Mouse (Mus musculus) myocyte (in vitro differentiated cells): ENCODE measurements around the gene Card10. TPM values are rescaled to one million over a fixed set of nuclear protein-coding genes. Genes with fewer than 3 reads are reported as not detected.
A peak's percentile ranks its signal among the peaks of the same experiment; 100 is the strongest.

Source experiments
- H3K27me3 ChIP-seq: one replicate; pipeline ENCODE4 v1.6.1; 2011; ENCODE audit not compliant: control insufficient read depth, insufficient read depth, insufficient read length
- H3K36me3 ChIP-seq: one replicate; pipeline ENCODE4 v1.6.1; 2011; ENCODE audit not compliant: control insufficient read depth, insufficient read depth
- H3K4me2 ChIP-seq: one replicate; pipeline ENCODE4 v1.6.1; 2011; ENCODE audit warnings: low read depth, control low read depth
- H3K4me3 ChIP-seq: one replicate; pipeline ENCODE4 v1.5.1; 2011; ENCODE audit warnings: mild to moderate bottlenecking, control low read depth, moderate library complexity
- H3K79me2 ChIP-seq: one replicate; pipeline ENCODE4 v1.6.1; 2011; ENCODE audit not compliant: control insufficient read depth, insufficient read depth
- H3ac ChIP-seq: one replicate; pipeline ENCODE4 v1.6.1; 2011; ENCODE audit not compliant: control insufficient read depth, insufficient read length
- CEBPB ChIP-seq: IDR thresholded peaks from 2 replicates; pipeline ENCODE4 v1.6.1; 2011; ENCODE audit warnings: mild to moderate bottlenecking, moderate library complexity; ENCODE audit not compliant: poor library complexity, insufficient read depth, severe bottlenecking
- E2F4 ChIP-seq: IDR thresholded peaks from one replicate; pipeline ENCODE4 v1.6.1; 2011; ENCODE audit warnings: mild to moderate bottlenecking, control low read depth, moderate library complexity; ENCODE audit not compliant: insufficient read depth
- MAX ChIP-seq: IDR thresholded peaks from one replicate; pipeline ENCODE4 v1.6.1; 2011; ENCODE audit warnings: low read depth, mild to moderate bottlenecking, control low read depth
- MYOD1 ChIP-seq, 3 experiments: IDR thresholded peaks; one replicate each; pipeline ENCODE4 v1.6.1; 2011; ENCODE audit warnings: control low read depth in 2 of 3, low read depth in 2 of 3, mild to moderate bottlenecking in 2 of 3, moderate library complexity in 1 of 3; ENCODE audit not compliant: insufficient read length in 2 of 3, control insufficient read depth in 1 of 3
- MYOG ChIP-seq, 3 experiments: IDR thresholded peaks; one replicate each; pipeline ENCODE4 v1.6.1; 2011; ENCODE audit warnings: control low read depth in 2 of 3, low read depth in 2 of 3, mild to moderate bottlenecking in 2 of 3; ENCODE audit not compliant: insufficient read length in 2 of 3, control insufficient read depth in 1 of 3, insufficient read depth in 1 of 3
- POLR2A ChIP-seq: IDR thresholded peaks from one replicate; pipeline ENCODE4 v1.6.1; 2011; ENCODE audit warnings: low read depth, mild to moderate bottlenecking, control low read depth, moderate library complexity; ENCODE audit not compliant: insufficient read length
- POLR2AphosphoS2 ChIP-seq: IDR thresholded peaks from one replicate; pipeline ENCODE4 v1.6.1; 2011; ENCODE audit warnings: low read depth, control low read depth; ENCODE audit not compliant: insufficient read length
- REST ChIP-seq: IDR thresholded peaks from one replicate; pipeline ENCODE4 v1.6.1; 2011; ENCODE audit warnings: mild to moderate bottlenecking, control low read depth, moderate library complexity; ENCODE audit not compliant: insufficient read depth, insufficient read length
- SRF ChIP-seq: IDR thresholded peaks from one replicate; pipeline ENCODE4 v1.6.1; 2011; ENCODE audit warnings: low read depth; ENCODE audit not compliant: control insufficient read depth, insufficient read length
- TCF12 ChIP-seq: IDR thresholded peaks from one replicate; pipeline ENCODE4 v1.6.1; 2011; ENCODE audit warnings: mild to moderate bottlenecking, control low read depth; ENCODE audit not compliant: poor library complexity, insufficient read depth, severe bottlenecking
- TCF3 ChIP-seq: IDR thresholded peaks from one replicate; pipeline ENCODE4 v1.6.1; 2011; ENCODE audit warnings: low read depth, control low read depth; ENCODE audit not compliant: insufficient read length
- USF1 ChIP-seq: IDR thresholded peaks from one replicate; pipeline ENCODE4 v1.6.1; 2011; ENCODE audit warnings: low read depth, mild to moderate bottlenecking, control low read depth, moderate library complexity
- polyA plus RNA-seq: library from polyadenylated mRNA; unstranded; fragments of >200 nt; fragmentation: generic; extraction: Trizol; gene quantifications from one replicate; pipeline ENCODE4 v1.2.1, GENCODE M21; 2012; ENCODE audit warnings: missing spikeins

Gene Card10
- polyA plus RNA-seq, 1 experiment: 1.4 TPM

DNA sequence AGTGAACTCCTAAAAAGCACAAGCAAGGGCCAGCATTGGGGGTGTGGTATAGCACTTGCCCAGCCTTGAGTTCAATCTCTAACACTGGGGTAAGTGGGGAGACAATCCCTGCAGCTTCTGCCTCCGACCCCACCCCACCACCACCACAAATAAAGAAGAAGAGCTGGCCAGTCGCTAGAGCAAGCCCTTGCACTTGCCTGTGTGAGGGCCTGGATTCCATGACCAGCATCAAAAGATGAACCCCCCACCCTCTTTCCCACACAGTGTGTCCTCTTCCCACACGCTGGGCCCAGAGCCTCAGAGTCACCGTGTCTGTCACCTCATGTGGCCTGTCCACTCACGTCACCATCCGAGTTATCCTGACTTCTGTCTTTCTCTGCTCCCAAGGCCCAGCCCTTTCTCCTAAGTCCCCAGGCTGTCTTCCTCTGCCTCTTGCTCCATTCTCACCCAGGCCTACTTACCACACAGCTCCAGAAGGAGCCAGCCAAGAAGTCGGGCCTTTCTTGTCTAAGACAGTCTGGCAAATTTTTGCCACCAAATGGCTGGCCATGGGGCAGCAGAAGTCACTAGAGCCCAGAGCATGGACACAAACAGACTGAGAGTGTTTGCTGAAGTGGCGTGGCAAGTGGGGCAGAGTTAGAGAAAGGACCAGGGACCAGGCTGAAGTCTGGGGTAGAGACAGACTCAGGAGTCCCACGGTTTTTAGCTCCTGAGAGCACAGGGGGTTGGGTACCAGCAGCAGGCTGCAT is 32.4 kb downstream of the Card10 start:
- Histone ChIP-seq H3K79me2 (no peaks in the 10 kb centered on the region), H3K36me3 (no peaks in the 10 kb centered on the region), H3ac (no peak overlapping the region), H3K4me2 (no peak overlapping the region), H3K4me3 (no peak overlapping the region), H3K27me3 (peaks cover 23% of the 10 kb centered on the region)
- TF ChIP-seq USF1 (no peak), SRF (no peak), POLR2A (no peak)

DNA sequence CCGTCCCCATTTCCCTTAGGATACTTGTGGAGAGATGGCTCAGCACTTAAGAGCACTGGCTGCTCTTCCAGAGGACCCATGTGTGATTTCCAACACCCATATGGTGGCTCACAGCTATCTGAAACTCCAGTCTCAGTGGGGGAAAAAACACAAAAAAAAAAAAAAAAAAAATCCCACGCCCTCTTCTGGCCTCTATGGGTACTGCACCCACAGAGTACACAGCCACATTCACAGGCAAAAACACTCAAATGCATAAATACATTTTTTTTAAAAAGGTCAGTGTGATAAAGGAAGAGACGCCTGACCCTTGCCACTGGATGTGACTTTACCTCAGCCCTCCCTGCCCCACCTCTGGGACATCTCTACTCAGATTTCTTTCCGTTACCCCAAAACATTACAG is 33.8 kb downstream of the Card10 start:
- Histone ChIP-seq H3K79me2 (no peaks in the 10 kb centered on the region), H3K4me2 (no peak overlapping the region), H3ac (no peak overlapping the region), H3K27me3 (peaks cover 23% of the 10 kb centered on the region), H3K36me3 (no peaks in the 10 kb centered on the region), H3K4me3 (no peak overlapping the region)
- no peak for TF ChIP-seq POLR2A
- no peak for TF ChIP-seq MYOG (IDR thresholded peaks at IDR 0.05; ENCODE audit: control insufficient read depth in 1 of 3, insufficient read depth in 1 of 3, insufficient read length in 2 of 3, low read depth in 2 of 3)
- TF ChIP-seq SRF: no peak
- TF ChIP-seq POLR2AphosphoS2: no peak
- TF ChIP-seq TCF12: no peak
- TF ChIP-seq CEBPB: no peak
- no peak for TF ChIP-seq TCF3
- no peak for TF ChIP-seq E2F4
- no peak for TF ChIP-seq REST
- TF ChIP-seq MAX: no peak
- TF ChIP-seq MYOD1 (IDR thresholded peaks at IDR 0.05; ENCODE audit: control insufficient read depth in 1 of 3, insufficient read length in 2 of 3, low read depth in 2 of 3): no peak
- no peak for TF ChIP-seq USF1

DNA sequence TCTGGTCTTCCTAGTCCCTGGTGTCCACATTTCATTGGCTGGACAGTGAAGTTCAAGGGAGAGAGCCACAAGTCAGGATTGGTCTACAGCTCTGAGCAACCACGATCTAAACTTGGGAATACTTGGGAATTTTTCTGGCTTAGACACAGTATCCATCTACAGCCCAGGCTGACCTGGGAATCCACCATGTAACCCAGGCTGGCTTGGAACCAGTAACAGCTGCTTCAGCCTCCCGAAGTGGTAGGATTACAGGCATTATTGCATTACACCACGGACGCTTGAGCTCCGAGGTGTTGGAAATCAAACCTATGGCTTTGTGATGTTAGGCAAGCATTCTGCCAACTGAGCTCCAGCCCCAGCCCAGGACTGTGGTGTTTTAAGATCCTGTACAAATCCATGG is 39.1 kb downstream of the Card10 start:
- peaks cover 53% of the 10 kb centered on the region for H3K27me3 ChIP-seq
- no peaks in the 10 kb centered on the region for H3K79me2 ChIP-seq
- TF ChIP-seq MYOG (IDR thresholded peaks at IDR 0.05; ENCODE audit: control insufficient read depth in 1 of 3, insufficient read depth in 1 of 3, insufficient read length in 2 of 3, low read depth in 2 of 3) (peak; percentile 6 to 80 (median 42)), TCF12 (no peak), MYOD1 (IDR thresholded peaks at IDR 0.05; ENCODE audit: control insufficient read depth in 1 of 3, insufficient read length in 2 of 3, low read depth in 2 of 3) (peak in 2 of 3 experiments; percentile 59 to 67)
- no peaks in the 10 kb centered on the region for H3K36me3 ChIP-seq
- H3K4me3 ChIP-seq: no peak overlapping the region
- H3ac ChIP-seq: no peak overlapping the region
- H3K4me2 ChIP-seq: no peak overlapping the region

DNA sequence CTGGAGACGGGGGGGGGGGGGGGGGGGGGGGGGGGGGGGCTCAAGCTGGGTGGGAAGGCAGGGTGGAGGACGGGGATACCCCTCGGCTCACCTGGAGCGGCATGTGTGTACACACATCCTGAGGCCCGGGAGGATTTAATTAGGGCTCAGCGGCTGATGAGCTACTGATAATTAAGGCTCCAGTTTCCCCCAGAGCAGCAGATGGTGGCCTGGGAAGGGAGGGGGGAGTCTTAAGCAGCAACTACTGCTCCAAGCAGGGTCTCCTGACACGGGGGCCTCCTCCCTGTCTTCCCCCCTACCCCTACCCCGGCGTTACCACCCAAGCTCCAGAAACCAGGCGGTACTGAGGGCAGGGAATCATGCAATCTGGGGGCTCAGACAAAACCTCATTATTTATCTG is 39.6 kb downstream of the Card10 start:
- Histone ChIP-seq H3K4me2 (no peak overlapping the region), H3ac (no peak overlapping the region), H3K79me2 (no peaks in the 10 kb centered on the region), H3K36me3 (no peaks in the 10 kb centered on the region), H3K27me3 (peaks cover 55% of the 10 kb centered on the region), H3K4me3 (no peak overlapping the region)
- no peak for TF ChIP-seq MAX
- TF ChIP-seq SRF: no peak
- TF ChIP-seq TCF12: no peak
- TF ChIP-seq MYOG (IDR thresholded peaks at IDR 0.05; ENCODE audit: control insufficient read depth in 1 of 3, insufficient read depth in 1 of 3, insufficient read length in 2 of 3, low read depth in 2 of 3): no peak
- TF ChIP-seq POLR2A: no peak
- no peak for TF ChIP-seq CEBPB
- no peak for TF ChIP-seq MYOD1 (IDR thresholded peaks at IDR 0.05; ENCODE audit: control insufficient read depth in 1 of 3, insufficient read length in 2 of 3, low read depth in 2 of 3)
- no peak for TF ChIP-seq E2F4
- no peak for TF ChIP-seq USF1
- TF ChIP-seq POLR2AphosphoS2: no peak
- no peak for TF ChIP-seq REST
- no peak for TF ChIP-seq TCF3

DNA sequence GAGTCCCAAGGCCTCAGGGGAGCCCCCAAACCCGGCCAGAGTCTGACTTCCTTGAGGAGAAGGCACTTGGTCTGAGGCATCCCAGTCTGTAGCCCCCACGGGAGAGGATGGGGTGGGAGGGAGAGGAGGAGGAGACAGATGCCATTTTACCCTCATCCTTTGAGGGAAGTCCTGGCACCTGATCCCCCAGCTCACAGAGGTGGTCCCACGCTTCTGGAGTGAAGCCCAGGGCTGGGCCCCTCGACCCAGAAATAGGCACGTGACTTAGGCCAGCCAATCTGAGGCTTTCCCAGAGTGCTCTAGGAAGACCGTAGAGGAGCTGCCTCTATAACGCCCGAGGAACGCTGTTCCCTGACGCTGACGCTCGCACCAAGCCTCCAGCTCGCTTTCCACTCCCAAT is 41.7 kb downstream of the Card10 start:
- Histone ChIP-seq H3K27me3 (peaks cover 69% of the 10 kb centered on the region), H3K79me2 (no peaks in the 10 kb centered on the region), H3K36me3 (no peaks in the 10 kb centered on the region), H3K4me3 (no peak overlapping the region), H3K4me2 (no peak overlapping the region), H3ac (no peak overlapping the region)
- TF ChIP-seq POLR2AphosphoS2 (no peak), E2F4 (no peak), CEBPB (no peak), POLR2A (no peak), SRF (no peak), USF1 (no peak), MYOG (IDR thresholded peaks at IDR 0.05; ENCODE audit: control insufficient read depth in 1 of 3, insufficient read depth in 1 of 3, insufficient read length in 2 of 3, low read depth in 2 of 3) (no peak), TCF12 (no peak), REST (no peak), MYOD1 (IDR thresholded peaks at IDR 0.05; ENCODE audit: control insufficient read depth in 1 of 3, insufficient read length in 2 of 3, low read depth in 2 of 3) (no peak), TCF3 (no peak), MAX (no peak)
